Mouse (Mus musculus) NIH3T3 (cell line): ENCODE data around the gene Zfp750.

ENCODE experiments used
- DNase-seq: peaks from one replicate; pipeline ENCODE4 v3.0.0-alpha.2; 2012; ENCODE audit warnings: low read depth

The Zfp750 gene

GRCm38 (mm10) chr11:121542471-121542870 is 23.3 kb upstream of the Zfp750 start:
- DNase-seq = no peak

GRCm38 (mm10) chr11:121536528-121536927 is 17.4 kb upstream of the Zfp750 start:
- peak; percentile 30 for DNase-seq

- no peak for DNase-seq
Measured at GRCm38 (mm10) chr11:121529747-121530146, 10.6 kb upstream of the Zfp750 start.

- DNase-seq = no peak
Measured at GRCm38 (mm10) chr11:121524191-121524590, 5.1 kb upstream of the Zfp750 start.

- peak; percentile 18 for DNase-seq
Measured at GRCm38 (mm10) chr11:121522156-121522762, 3.1 kb upstream of the Zfp750 start.

- DNase-seq = no peak
Measured at GRCm38 (mm10) chr11:121520761-121521160, 1.6 kb upstream of the Zfp750 start.

GRCm38 (mm10) chr11:121519703-121520102 is 570 bp upstream of the Zfp750 start:
- no peak for DNase-seq

- no peak for DNase-seq
Measured at GRCm38 (mm10) chr11:121517687-121518465, 1.3 kb downstream of the Zfp750 start.

- no peak for DNase-seq
Measured at GRCm38 (mm10) chr11:121516906-121517305, 2.2 kb downstream of the Zfp750 start.

GRCm38 (mm10) chr11:121515996-121516395 is 3.1 kb downstream of the Zfp750 start:
- no peak for DNase-seq

- DNase-seq = no peak
Measured at GRCm38 (mm10) chr11:121512896-121513572, 6.1 kb downstream of the Zfp750 start.

GRCm38 (mm10) chr11:121510512-121511246 is 8.5 kb downstream of the Zfp750 start:
- DNase-seq = no peak

GRCm38 (mm10) chr11:121508478-121508877 is 10.7 kb downstream of the Zfp750 start:
- DNase-seq = no peak

GRCm38 (mm10) chr11:121502000-121502860 is 16.9 kb downstream of the Zfp750 start:
- peak; percentile 65 for DNase-seq

- DNase-seq = no peak
Measured at GRCm38 (mm10) chr11:121501525-121501924, 17.6 kb downstream of the Zfp750 start.

GRCm38 (mm10) chr11:121500595-121500994 is 18.5 kb downstream of the Zfp750 start:
- no peak for DNase-seq

GRCm38 (mm10) chr11:121490651-121491050 is 28.5 kb downstream of the Zfp750 start:
- no peak for DNase-seq

- no peak for DNase-seq
Measured at GRCm38 (mm10) chr11:121485882-121486281, 33.3 kb downstream of the Zfp750 start.

GRCm38 (mm10) chr11:121481129-121481528 is 38.0 kb downstream of the Zfp750 start:
- no peak for DNase-seq

- DNase-seq = no peak
Measured at GRCm38 (mm10) chr11:121479476-121480203, 39.5 kb downstream of the Zfp750 start.
